Mouse (Mus musculus) forebrain, embryonic 16.5 days (tissue): ENCODE measurements around the gene Myo1d. TPM values are rescaled to one million over a fixed set of nuclear protein-coding genes. Genes with fewer than 3 reads are reported as not detected.

ENCODE experiments used
- ATAC-seq: fragments of 200-750 bp; cut with Nextera tagmentation; 2 replicates; pipeline ENCODE4 v1.8.0; 2017; ENCODE audit warnings: mild to moderate bottlenecking, moderate library complexity
- H3K27ac ChIP-seq: fragments of 300-500 bp; sonication (generic); 2 replicates; pipeline ENCODE4 v1.5.1; 2014; ENCODE audit warnings: low read length, control low read depth
- H3K27me3 ChIP-seq: fragments of 300-500 bp; sonication (generic); replicated peaks from 2 replicates; pipeline ENCODE4 v1.6.1; 2014; ENCODE audit warnings: low read length; ENCODE audit not compliant: control insufficient read depth, insufficient read depth
- H3K36me3 ChIP-seq: fragments of 300-500 bp; sonication (generic); 2 replicates; pipeline ENCODE4 v1.6.1; 2014; ENCODE audit not compliant: control insufficient read depth, insufficient read depth
- H3K4me1 ChIP-seq: fragments of 300-500 bp; sonication (generic); replicated peaks from 2 replicates; pipeline ENCODE4 v1.6.1; 2014; ENCODE audit warnings: low read length; ENCODE audit not compliant: control insufficient read depth, insufficient read depth
- H3K4me2 ChIP-seq: fragments of 300-500 bp; sonication (generic); 2 replicates; pipeline ENCODE4 v1.6.1; 2014; ENCODE audit warnings: mild to moderate bottlenecking, low read length, control low read depth
- H3K4me3 ChIP-seq: fragments of 300-500 bp; sonication (generic); replicated peaks from 2 replicates; pipeline ENCODE4 v1.5.1; 2014; ENCODE audit warnings: mild to moderate bottlenecking, low read length, control low read depth
- H3K9ac ChIP-seq: fragments of 300-500 bp; sonication (generic); replicated peaks from 2 replicates; pipeline ENCODE4 v1.6.1; 2014; ENCODE audit warnings: low read depth, low read length, control low read depth
- H3K9me3 ChIP-seq: fragments of 300-500 bp; sonication (generic); 2 replicates; pipeline ENCODE4 v1.6.1; 2016; ENCODE audit warnings: low read length; ENCODE audit not compliant: control insufficient read depth
- WGBS: fragments of 180-500 bp; shearing (Covaris S2); extraction: QIAGEN DNeasy Blood & Tissue Kit; methylation state at CpG from one replicate; pipeline ENCODE4 v1.1.7; 2014; 5-methylcytosine and 5-hydroxymethylcytosine counted together
- polyA plus RNA-seq: library from polyadenylated mRNA; unstranded; fragments of >200 nt; fragmentation: Nextera tagmentation; extraction: Ambion mirVana; gene quantifications from 2 replicates; pipeline ENCODE4 v1.2.1, GENCODE M21; 2015

Myo1d gene
- polyA plus RNA-seq, 1 experiment from 2014 or later = 2.2 TPM

- H3K4me1 ChIP-seq = peaks cover 12% of the 10 kb centered on the region
- H3K9me3 ChIP-seq = no peaks in the 10 kb centered on the region
- H3K36me3 ChIP-seq = no peaks in the 10 kb centered on the region
- H3K27me3 ChIP-seq = no peaks in the 10 kb centered on the region
- peak; percentile 13; the same call in 1 of the 2 replicates for ATAC-seq
- H3K4me3 ChIP-seq = peak overlapping the region; percentile 53
- peak overlapping the region; percentile 89 for H3K4me2 ChIP-seq
- H3K27ac ChIP-seq = no peak overlapping the region
- H3K9ac ChIP-seq = peak overlapping the region; percentile 73; the same call in 1 of the 2 replicates
- WGBS = 35% methylated on average over 5 of the region's 6 CpGs
Measured at GRCm38 (mm10) chr11:80809666-80809992, 29.8 kb upstream of the Myo1d start.

GRCm38 (mm10) chr11:80808551-80809070 is 28.8 kb upstream of the Myo1d start:
- Histone ChIP-seq H3K36me3 (no peaks in the 10 kb centered on the region), H3K4me1 (peaks cover 12% of the 10 kb centered on the region), H3K9ac (no peak overlapping the region), H3K9me3 (no peaks in the 10 kb centered on the region), H3K4me3 (no peak overlapping the region), H3K27me3 (no peaks in the 10 kb centered on the region), H3K4me2 (no peak overlapping the region), H3K27ac (no peak overlapping the region)
- no peak for ATAC-seq
- WGBS = 74% methylated on average over 6 of the region's 6 CpGs

- Histone ChIP-seq H3K4me2 (no peak overlapping the region), H3K4me3 (no peak overlapping the region), H3K9me3 (no peaks in the 10 kb centered on the region), H3K9ac (no peak overlapping the region), H3K27ac (no peak overlapping the region), H3K27me3 (no peaks in the 10 kb centered on the region), H3K36me3 (no peaks in the 10 kb centered on the region), H3K4me1 (no peaks in the 10 kb centered on the region)
- no peak for ATAC-seq
- 75% methylated on average over 3 of the region's 3 CpGs for WGBS
Measured at GRCm38 (mm10) chr11:80802706-80803105, 22.9 kb upstream of the Myo1d start.

DNA sequence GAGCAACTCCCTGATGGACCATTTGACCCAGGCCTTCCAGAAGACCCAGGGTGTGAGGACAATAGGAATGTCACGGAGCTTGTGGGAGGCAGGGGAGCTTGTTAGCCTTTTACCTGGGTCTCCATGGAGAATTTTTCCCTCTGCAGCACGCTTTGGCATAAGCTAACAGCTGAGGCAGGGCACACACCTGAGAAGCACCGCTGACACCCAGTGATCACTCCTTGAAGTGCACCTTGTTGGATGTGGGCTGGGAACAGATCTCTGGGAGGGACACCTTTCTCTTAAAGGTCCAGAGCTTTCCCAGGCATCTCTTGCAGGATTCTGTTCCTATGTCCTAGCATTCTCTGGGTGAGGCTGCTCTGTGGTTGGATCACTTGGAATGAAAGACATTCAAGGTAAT is 20.2 kb upstream of the Myo1d start:
- no peak for ATAC-seq
- 46% methylated on average over 3 of the region's 3 CpGs for WGBS
- H3K4me3 ChIP-seq = no peak overlapping the region

DNA sequence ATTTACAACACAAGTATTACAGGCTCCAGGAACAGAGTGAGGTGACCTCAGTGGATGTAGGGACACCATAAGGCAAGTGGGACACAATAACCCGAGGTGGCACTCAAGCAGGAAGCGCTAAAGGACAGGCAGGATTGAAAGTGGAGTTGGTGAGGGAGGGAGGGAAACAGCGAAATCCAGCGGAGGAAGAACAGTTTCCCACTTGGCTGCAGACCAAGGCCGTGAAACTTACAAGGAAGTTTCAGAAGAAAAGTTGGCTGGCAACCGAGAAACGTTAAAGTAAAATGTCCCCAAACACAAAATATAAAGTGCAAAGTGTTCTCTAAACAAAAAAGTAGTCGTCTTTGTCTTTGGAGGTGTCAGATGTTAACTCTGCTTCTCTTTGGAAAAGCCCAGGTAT is 15.6 kb upstream of the Myo1d start:
- no peak overlapping the region for H3K4me3 ChIP-seq
- H3K27me3 ChIP-seq = no peaks in the 10 kb centered on the region
- no peaks in the 10 kb centered on the region for H3K36me3 ChIP-seq
- no peaks in the 10 kb centered on the region for H3K4me1 ChIP-seq
- no peak for ATAC-seq
- H3K9me3 ChIP-seq = no peaks in the 10 kb centered on the region
- no peak overlapping the region for H3K4me2 ChIP-seq
- no peak overlapping the region for H3K9ac ChIP-seq
- H3K27ac ChIP-seq = no peak overlapping the region
- WGBS = 71% methylated on average over 8 of the region's 8 CpGs

More for the DNA sequence above, 20.2 kb upstream of the Myo1d start:
- H3K9ac ChIP-seq = no peak overlapping the region
- H3K27me3 ChIP-seq = no peaks in the 10 kb centered on the region
- no peak overlapping the region for H3K4me2 ChIP-seq
- no peaks in the 10 kb centered on the region for H3K36me3 ChIP-seq
- no peak overlapping the region for H3K27ac ChIP-seq
- no peaks in the 10 kb centered on the region for H3K9me3 ChIP-seq
- H3K4me1 ChIP-seq = no peaks in the 10 kb centered on the region

- H3K27me3 ChIP-seq = no peaks in the 10 kb centered on the region
- 92% methylated on average over 4 of the region's 4 CpGs for WGBS
- no peak for ATAC-seq
- no peak overlapping the region for H3K9ac ChIP-seq
- no peaks in the 10 kb centered on the region for H3K4me1 ChIP-seq
- no peak overlapping the region for H3K4me2 ChIP-seq
- H3K36me3 ChIP-seq = no peaks in the 10 kb centered on the region
- H3K9me3 ChIP-seq = no peaks in the 10 kb centered on the region
- H3K27ac ChIP-seq = no peak overlapping the region
- no peak overlapping the region for H3K4me3 ChIP-seq
Measured at GRCm38 (mm10) chr11:80794290-80794689, 14.5 kb upstream of the Myo1d start.

DNA sequence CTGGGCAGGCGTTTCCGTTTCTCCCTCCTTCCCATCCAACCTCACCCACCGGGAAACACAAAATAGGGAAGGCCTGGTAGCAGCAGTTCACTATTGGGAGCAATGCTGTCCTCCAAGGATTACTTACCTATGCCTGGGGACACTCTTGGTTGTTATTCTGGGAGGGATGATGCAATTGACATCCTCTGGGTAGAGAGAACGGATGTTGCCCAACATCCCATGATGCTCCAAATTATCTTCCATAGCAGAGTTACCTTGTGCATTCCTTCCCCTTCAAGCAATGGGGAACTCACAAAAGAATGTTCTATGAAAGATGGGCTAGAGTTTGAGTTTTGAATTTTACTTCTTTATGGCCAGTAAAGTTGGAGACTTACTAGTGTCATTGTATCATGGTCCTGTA is 13.6 kb upstream of the Myo1d start:
- Histone ChIP-seq H3K27ac (no peak overlapping the region), H3K9ac (no peak overlapping the region), H3K4me1 (no peaks in the 10 kb centered on the region), H3K4me3 (no peak overlapping the region), H3K27me3 (no peaks in the 10 kb centered on the region), H3K4me2 (no peak overlapping the region), H3K9me3 (no peaks in the 10 kb centered on the region), H3K36me3 (no peaks in the 10 kb centered on the region)
- WGBS = 91% methylated on average over 4 of the region's 4 CpGs
- ATAC-seq = no peak

DNA sequence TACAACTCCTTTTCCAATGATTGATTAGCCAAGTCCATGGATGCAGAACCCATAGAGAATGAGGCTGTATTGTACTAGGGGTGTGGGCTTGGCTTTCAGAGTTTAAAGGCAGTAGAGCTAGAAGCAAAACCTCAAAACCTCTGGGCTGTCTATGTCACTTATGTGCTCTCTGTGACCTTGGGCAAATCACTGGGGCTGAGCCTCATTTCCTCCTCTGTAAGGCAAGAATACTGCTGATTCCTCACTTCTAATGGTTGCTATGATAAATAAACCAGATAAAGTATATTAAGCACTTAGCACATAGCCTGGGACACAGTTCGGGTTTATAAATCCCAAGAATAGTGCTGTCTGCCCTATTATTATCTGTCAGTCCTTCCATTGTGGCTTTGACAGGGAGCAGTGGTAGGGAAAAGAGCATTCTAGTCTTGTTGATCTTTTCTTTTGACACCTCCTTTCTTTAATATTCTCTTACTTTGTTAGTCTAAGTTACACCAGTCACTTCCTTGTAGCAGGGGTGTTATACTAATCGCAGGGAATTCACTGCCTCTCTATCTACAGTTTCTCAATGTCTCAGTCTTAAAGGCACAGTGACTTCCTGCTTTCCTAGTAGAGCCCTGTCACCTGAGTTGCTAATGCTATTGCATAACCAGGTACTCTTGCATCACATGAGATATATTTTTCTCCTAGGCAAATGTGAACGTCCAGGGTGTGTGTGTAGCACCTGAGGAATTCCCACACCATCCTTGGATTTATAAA is 12.0 kb upstream of the Myo1d start:
- Histone ChIP-seq H3K4me2 (no peak overlapping the region), H3K9ac (no peak overlapping the region), H3K27ac (no peak overlapping the region), H3K4me3 (no peak overlapping the region), H3K27me3 (no peaks in the 10 kb centered on the region), H3K9me3 (no peaks in the 10 kb centered on the region), H3K4me1 (no peaks in the 10 kb centered on the region), H3K36me3 (no peaks in the 10 kb centered on the region)
- 67% methylated on average over 3 of the region's 3 CpGs for WGBS
- no peak for ATAC-seq

DNA sequence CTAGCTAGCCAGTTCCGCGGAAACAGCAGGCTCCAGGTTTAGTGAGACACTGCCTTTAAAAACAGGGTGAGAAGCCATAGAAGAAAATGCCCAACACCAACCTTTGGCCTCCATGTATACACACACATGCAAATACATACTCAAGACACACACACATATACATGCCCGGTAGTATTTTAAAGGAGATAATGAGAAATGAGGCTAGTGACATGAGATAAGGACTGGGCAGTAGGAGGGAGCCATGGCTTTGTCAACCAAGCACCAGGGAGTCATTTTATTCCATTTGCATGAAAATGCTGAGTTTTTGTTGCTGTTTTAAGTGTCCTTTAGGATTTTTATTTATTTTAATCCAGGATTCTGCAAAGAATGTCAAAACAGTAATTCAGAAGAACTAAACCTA is 10.6 kb upstream of the Myo1d start:
- H3K4me3 ChIP-seq = no peak overlapping the region
- WGBS = 59% methylated on average over 3 of the region's 3 CpGs
- H3K36me3 ChIP-seq = no peaks in the 10 kb centered on the region
- no peaks in the 10 kb centered on the region for H3K4me1 ChIP-seq
- H3K9ac ChIP-seq = no peak overlapping the region
- no peak overlapping the region for H3K4me2 ChIP-seq
- H3K27me3 ChIP-seq = no peaks in the 10 kb centered on the region
- no peaks in the 10 kb centered on the region for H3K9me3 ChIP-seq
- H3K27ac ChIP-seq = no peak overlapping the region
- no peak for ATAC-seq
